Comparison of ENCODE assay signal across 28 mouse cellular contexts in genomic region chr1:119076333-119076732, GRCm38 (mm10). TPM values are rescaled to one million over a fixed set of nuclear protein-coding genes. Genes with fewer than 3 reads are reported as not detected.
"Had no signal": no experiment of that assay in that cellular context is flagged by ENCODE, and none has a peak within 500 bp of the region (broad histone marks: within the 10 kb centered on the region; RNA-seq: fewer than 3 reads in every experiment).

No protein-coding gene starts in this region.

- H3K4me2 ChIP-seq: heart, embryonic 11.5 days; heart, embryonic 15.5 days; hindbrain, embryonic 12.5 days; hindbrain, embryonic 14.5 days; limb, embryonic 12.5 days; liver, embryonic 11.5 days; liver, embryonic 13.5 days had no signal

- H3K9me3 ChIP-seq: heart, embryonic 13.5 days; heart, embryonic 15.5 days; hindbrain, embryonic 10.5 days; hindbrain, embryonic 12.5 days; intestine, embryonic 15.5 days; limb, embryonic 10.5 days; limb, embryonic 12.5 days; liver, embryonic 13.5 days had no signal

- H3K4me3 ChIP-seq: gastrocnemius, adult 2 months; heart, adult 2 months; heart, embryonic 13.5 days; heart, embryonic 15.5 days; hindbrain, embryonic 10.5 days; hindbrain, embryonic 12.5 days; intestine, embryonic 15.5 days; layer of hippocampus, adult 2 months; left cerebral cortex, adult 2 months; limb, embryonic 10.5 days; limb, embryonic 12.5 days; liver, embryonic 13.5 days had no signal

- DNase-seq: gastrocnemius, adult 2 months; gastrocnemius, postnatal 10 days; gastrocnemius, postnatal 25 days; heart, adult 11 months; heart, adult 2 months; heart, postnatal 4 days; kidney, adult 18-20 months; kidney, adult 8-10 months; kidney, postnatal 10 days; kidney, postnatal 25 days; kidney, postnatal 4 days; liver; liver, embryonic 13.5 days had no signal

- H3K36me3 ChIP-seq: heart, embryonic 13.5 days; heart, embryonic 15.5 days; hindbrain, embryonic 10.5 days; hindbrain, embryonic 12.5 days; intestine, embryonic 15.5 days; limb, embryonic 10.5 days; limb, embryonic 12.5 days; liver, embryonic 13.5 days had no signal

- H3K4me1 ChIP-seq: hindbrain, embryonic 10.5 days; intestine, embryonic 15.5 days; liver, embryonic 13.5 days had no signal

- H3K9ac ChIP-seq: heart, embryonic 13.5 days; heart, embryonic 15.5 days; hindbrain, embryonic 12.5 days; hindbrain, embryonic 14.5 days; intestine, embryonic 15.5 days; limb, embryonic 12.5 days; liver, embryonic 13.5 days had no signal

- H3K27ac ChIP-seq: gastrocnemius, adult 2 months; heart, adult 2 months; heart, embryonic 13.5 days; heart, embryonic 15.5 days; hindbrain, embryonic 10.5 days; hindbrain, embryonic 12.5 days; hindbrain, embryonic 14.5 days; intestine, embryonic 15.5 days; layer of hippocampus, adult 2 months; left cerebral cortex, adult 2 months; limb, embryonic 10.5 days; limb, embryonic 12.5 days; liver, embryonic 13.5 days had no signal

- ATAC-seq: hindbrain, embryonic 16.5 days; inflammation-experienced regulatory T-cells, adult 6 months; intestine, embryonic 15.5 days; intestine, postnatal 0 days had no signal

RNA-seq across cellular contexts. Expression of gene Gli2, which starts 22.9 kb away (rescaled TPM):
- polyA plus RNA-seq: inflammation-experienced regulatory T-cells, adult 6 months had no signal
